Mouse (Mus musculus) testis, adult 2 months (tissue): Measurements from ENCODE around the gene Mapk8ip1.

Source experiments
- CTCF ChIP-seq: fragments of 200-500 bp; IDR thresholded peaks from 2 replicates; pipeline ENCODE4 v1.5.1; 2012; ENCODE audit warnings: low read depth, mild to moderate bottlenecking, inconsistent platforms, low read length, moderate library complexity; ENCODE audit not compliant: control insufficient read depth, insufficient read depth, insufficient replicate concordance
- POLR2A ChIP-seq: fragments of 200-500 bp; IDR thresholded peaks from 2 replicates; pipeline ENCODE4 v1.6.1; 2012; ENCODE audit warnings: low read depth, mild to moderate bottlenecking, inconsistent platforms, low read length, moderate library complexity; ENCODE audit not compliant: control insufficient read depth

DNA sequence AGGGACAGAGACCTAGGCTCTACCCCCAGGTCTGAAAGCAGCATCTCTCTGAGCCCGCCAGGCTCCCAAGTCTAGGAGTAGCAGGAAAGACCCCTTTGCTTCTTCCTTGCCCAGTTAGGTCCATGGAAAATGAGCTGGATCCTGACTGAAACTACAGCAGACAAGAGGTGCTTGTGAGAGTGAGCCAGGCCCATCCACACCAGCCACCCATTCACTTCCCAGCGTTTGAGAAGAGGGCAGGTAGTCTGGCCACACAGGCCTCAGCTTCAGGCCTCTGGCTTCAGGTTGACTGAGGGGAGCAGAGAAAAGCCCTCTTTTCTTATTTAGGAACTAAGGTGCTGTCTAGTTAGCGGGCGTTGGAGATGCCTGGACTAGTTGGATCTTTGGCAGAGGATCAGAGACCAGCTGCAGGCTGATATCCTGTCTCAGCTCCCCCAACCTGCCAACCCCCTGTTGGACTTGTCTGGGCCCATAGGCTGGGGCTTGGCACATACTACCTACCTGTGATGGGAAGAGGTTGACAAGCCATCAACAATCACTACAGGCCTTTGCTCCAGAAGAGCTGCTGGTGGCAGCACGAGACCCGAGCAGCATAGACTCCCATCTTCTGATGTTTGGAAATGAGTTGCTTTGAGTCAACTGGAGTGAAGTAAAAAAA is 38.4 kb downstream of the Mapk8ip1 start:
- no peak for TF ChIP-seq POLR2A
- TF ChIP-seq CTCF: no peak
